Mouse (Mus musculus) C2C12 (cell line): ENCODE measurements around the gene Nr1i2.

Source experiments
- CTCF ChIP-seq: IDR thresholded peaks from one replicate; pipeline ENCODE4 v1.5.1; 2011; ENCODE audit not compliant: control insufficient read depth, insufficient read depth, insufficient read length
- FOSL1 ChIP-seq: IDR thresholded peaks from one replicate; pipeline ENCODE4 v1.8.0; 2011; ENCODE audit warnings: mild to moderate bottlenecking, low read length; ENCODE audit not compliant: poor library complexity, insufficient read depth, severe bottlenecking
- MAX ChIP-seq: IDR thresholded peaks from one replicate; pipeline ENCODE4 v1.6.1; 2011; ENCODE audit warnings: mild to moderate bottlenecking, control low read depth
- MYOD1 ChIP-seq: IDR thresholded peaks from one replicate; pipeline ENCODE4 v1.6.1; 2011; ENCODE audit warnings: low read depth; ENCODE audit not compliant: control insufficient read depth, insufficient read length
- USF1 ChIP-seq: IDR thresholded peaks from one replicate; pipeline ENCODE4 v1.6.1; 2011; ENCODE audit warnings: low read depth, mild to moderate bottlenecking, control low read depth, moderate library complexity

- no peak for TF ChIP-seq CTCF
- TF ChIP-seq USF1, result no peak
- no peak for TF ChIP-seq MYOD1
- no peak for TF ChIP-seq FOSL1
- no peak for TF ChIP-seq MAX
Observed at GRCm38 (mm10) chr16:38298410-38298809, 3.8 kb upstream of the Nr1i2 start.
